Mouse (Mus musculus): ENCODE results near the gene Rnf215. TPM values are rescaled to one million over a fixed set of nuclear protein-coding genes. Genes with fewer than 3 reads are reported as not detected.
"Not testable (repeated sequence)": the region's sequence is repeated elsewhere in the genome, so short reads cannot be mapped to it uniquely, and the experiment has no call there.

Rnf215 gene
- total RNA-seq, 2 experiments from 2014 or later, result 32.1 to 32.6 TPM

- no peak for DNase-seq (ENCODE audit: extremely low spot score in 1 of 2, low spot score in 2 of 2)
- H3K4me3 ChIP-seq, result no peak overlapping the region; the same call in 1 of the 2 replicates
- TF ChIP-seq CTCF (IDR thresholded peaks at IDR 0.05), result no peak
- H3K27ac ChIP-seq, result peak overlapping the region; percentile 37; the same call in 1 of the 2 replicates
- intact Hi-C loops (cut with DNase I), result no loop called here
Measured at GRCm38 (mm10) chr11:4115407-4115806, 19.6 kb upstream of the Rnf215 start.

DNA sequence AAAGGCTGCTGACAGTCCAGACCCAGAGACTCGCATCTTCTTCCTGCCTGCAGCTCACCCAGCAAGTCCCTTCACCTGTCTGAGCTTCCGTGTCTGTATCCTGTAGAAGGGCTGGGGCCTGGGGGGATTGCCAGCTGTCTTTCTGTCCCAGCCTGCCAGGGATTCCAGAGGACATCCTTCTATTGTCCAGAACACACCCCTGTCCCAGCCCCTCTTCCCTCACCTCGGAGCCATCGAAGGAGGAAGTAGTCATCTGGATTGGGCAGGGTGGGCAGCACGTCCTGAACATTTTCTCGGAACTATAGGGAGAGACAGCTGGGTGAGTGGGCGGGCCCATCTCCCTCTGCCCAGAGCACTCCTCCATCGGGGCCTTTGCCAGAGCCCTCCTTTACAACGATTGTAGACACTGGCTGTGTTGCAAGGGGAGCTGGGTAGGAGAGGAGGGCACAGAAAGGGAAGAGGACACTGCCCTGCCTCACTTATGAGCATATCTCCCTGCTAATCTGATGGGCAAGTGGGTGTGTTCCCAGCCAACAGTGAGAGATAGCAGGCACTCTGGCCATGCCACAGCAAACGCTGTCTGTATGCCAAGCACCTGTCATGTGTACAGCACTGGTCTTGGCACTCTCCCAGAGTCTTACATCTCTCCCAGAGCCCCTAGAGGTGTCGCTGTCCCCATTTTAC lies 18.4 kb upstream of the Rnf215 start:
- peak overlapping the region; percentile 71 for H3K4me3 ChIP-seq
- peak overlapping the region; percentile 91 for H3K27ac ChIP-seq

GRCm38 (mm10) chr11:4117372-4118071 lies 17.5 kb upstream of the Rnf215 start:
- no peak for DNase-seq (ENCODE audit: extremely low spot score in 1 of 2, low spot score in 2 of 2)
- H3K4me3 ChIP-seq, result peak overlapping the region; percentile 71
- intact Hi-C loops (cut with DNase I), result loop anchor here (1.0 kb wide), 1 partner anchor 21 kb away; no protein-coding TSS in a partner anchor
- peak overlapping the region; percentile 91 for H3K27ac ChIP-seq
- peak; percentile 24 for TF ChIP-seq CTCF (IDR thresholded peaks at IDR 0.05)

More for the DNA sequence above, 18.4 kb upstream of the Rnf215 start:
- DNase-seq (ENCODE audit: extremely low spot score in 1 of 2, low spot score in 2 of 2), result peak in 1 of 2 experiments; percentile 62
- no peak for TF ChIP-seq CTCF (IDR thresholded peaks at IDR 0.05)
- intact Hi-C loops (cut with DNase I), result no loop called here

GRCm38 (mm10) chr11:4118081-4118921 lies 16.7 kb upstream of the Rnf215 start:
- intact Hi-C loops (cut with DNase I), result loop anchor here (1.0 kb wide), 1 partner anchor 22 kb away; no protein-coding TSS in a partner anchor
- peak overlapping the region; percentile 91 for H3K27ac ChIP-seq
- peak; percentile 81 to 84 for DNase-seq (ENCODE audit: extremely low spot score in 1 of 2, low spot score in 2 of 2)
- no peak for TF ChIP-seq CTCF (IDR thresholded peaks at IDR 0.05)
- peak overlapping the region; percentile 71 for H3K4me3 ChIP-seq

- intact Hi-C loops (cut with DNase I), result no loop called here
Measured at GRCm38 (mm10) chr11:4119635-4120034, 15.4 kb upstream of the Rnf215 start.

GRCm38 (mm10) chr11:4121691-4122090 lies 13.3 kb upstream of the Rnf215 start:
- TF ChIP-seq CTCF (IDR thresholded peaks at IDR 0.05), result no peak
- no peak for DNase-seq (ENCODE audit: extremely low spot score in 1 of 2, low spot score in 2 of 2)
- Histone ChIP-seq H3K4me3 (no peak overlapping the region), H3K27ac (no peak overlapping the region)
- intact Hi-C loops (cut with DNase I), result no loop called here

More at GRCm38 (mm10) chr11:4119635-4120034, 15.4 kb upstream of the Rnf215 start:
- no peak overlapping the region for H3K4me3 ChIP-seq
- no peak overlapping the region for H3K27ac ChIP-seq
- DNase-seq (ENCODE audit: extremely low spot score in 1 of 2, low spot score in 2 of 2), result no peak
- TF ChIP-seq CTCF (IDR thresholded peaks at IDR 0.05), result no peak

DNA sequence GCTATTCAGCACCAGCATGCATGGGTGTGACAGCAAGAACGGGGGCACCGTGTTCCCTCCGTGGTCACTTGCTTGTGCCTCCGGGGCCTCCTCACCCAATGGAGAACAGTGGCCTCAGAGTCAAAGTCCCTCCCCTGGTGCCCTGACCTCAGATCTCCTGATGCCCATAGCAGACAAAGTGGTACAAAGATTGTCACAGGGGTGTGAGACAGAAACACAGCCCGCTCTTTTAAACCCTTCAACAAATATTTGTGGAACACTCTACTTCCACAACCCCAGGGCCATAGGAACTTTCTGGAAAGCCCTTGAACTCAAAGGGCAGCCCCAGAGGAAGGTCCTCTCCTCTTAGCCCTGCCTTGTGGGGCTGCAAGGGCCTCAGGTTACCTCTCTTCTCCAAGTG lies 12.8 kb upstream of the Rnf215 start:
- no peak overlapping the region for H3K27ac ChIP-seq
- DNase-seq (ENCODE audit: extremely low spot score in 1 of 2, low spot score in 2 of 2), result no peak
- intact Hi-C loops (cut with DNase I), result no loop called here
- no peak for TF ChIP-seq CTCF (IDR thresholded peaks at IDR 0.05)
- H3K4me3 ChIP-seq, result no peak overlapping the region

DNA sequence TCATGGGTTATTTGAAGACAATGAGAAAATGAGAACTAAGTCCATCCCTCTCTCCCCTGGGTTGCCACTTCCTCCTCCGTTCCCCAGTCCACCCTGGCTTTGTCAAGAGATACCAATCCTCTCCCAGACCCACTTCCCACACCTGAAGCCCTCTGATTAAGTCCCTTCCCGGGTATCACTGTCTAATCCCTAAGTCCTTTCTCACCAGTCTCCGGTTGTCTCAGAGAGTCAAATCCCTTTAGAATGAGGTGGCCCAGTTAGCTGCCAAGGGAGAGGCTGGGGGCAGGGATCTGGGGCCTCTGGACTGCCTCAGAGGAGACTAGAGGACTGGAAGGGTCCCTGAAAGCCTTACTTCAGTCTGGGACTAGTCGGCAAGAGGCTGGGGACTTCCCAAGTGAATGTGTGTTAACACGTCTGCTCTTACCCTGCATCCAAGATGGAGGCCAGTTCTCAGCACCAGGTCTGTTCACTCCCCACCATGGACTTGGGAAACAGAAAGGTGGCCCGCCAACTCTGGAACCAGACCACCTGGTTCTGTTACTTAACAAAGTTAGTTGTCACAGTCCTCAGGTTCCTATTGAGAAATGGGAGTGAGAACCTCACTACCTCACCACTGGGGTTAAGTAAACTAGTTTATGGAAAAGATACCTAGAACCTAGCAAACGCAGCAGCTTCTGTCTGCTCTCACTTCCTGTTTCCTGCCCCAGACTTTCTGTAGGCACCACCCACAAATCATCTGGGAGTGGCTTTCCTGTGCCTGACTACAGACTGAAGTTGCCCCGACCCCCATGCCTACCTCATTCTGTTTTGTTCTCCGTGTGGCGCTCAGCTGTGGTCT lies 12.0 kb upstream of the Rnf215 start, which contains the start of gene Sec14l2:
Gene Sec14l2, minus strand, starts transcription at position 674 of the 838 bp plus-strand sequence.
- no peak for DNase-seq (ENCODE audit: extremely low spot score in 1 of 2, low spot score in 2 of 2)
- no peak within 1 kb of the TSS for H3K4me3 ChIP-seq
- intact Hi-C loops (cut with DNase I), result no loop called here
- TF ChIP-seq CTCF (IDR thresholded peaks at IDR 0.05), result no peak
- H3K27ac ChIP-seq, result no peak within 1 kb of the TSS

DNA sequence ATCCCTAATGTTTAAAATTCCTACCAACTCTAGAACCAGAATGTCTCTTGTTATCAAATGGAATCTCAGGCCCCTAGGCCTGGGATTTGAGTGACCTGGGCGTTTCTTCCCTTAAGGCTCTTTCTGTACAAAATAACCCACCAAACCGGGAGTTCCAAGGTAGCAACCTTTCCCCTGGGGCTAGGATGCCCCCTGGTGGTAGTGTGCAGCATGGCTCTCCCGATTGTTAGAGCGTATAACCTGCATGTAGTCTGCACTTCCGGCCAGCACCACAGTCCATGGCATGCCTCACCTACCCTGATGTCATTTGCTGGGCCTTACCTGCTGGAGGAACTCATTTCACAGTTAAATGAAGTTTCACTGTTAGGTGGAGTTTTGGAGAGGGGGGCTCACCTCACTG lies 11.1 kb upstream of the Rnf215 start:
- intact Hi-C loops (cut with DNase I), result no loop called here
- DNase-seq (ENCODE audit: extremely low spot score in 1 of 2, low spot score in 2 of 2), result no peak
- Histone ChIP-seq H3K4me3 (no peak overlapping the region), H3K27ac (no peak overlapping the region)
- TF ChIP-seq CTCF (IDR thresholded peaks at IDR 0.05), result peak; percentile 78

DNA sequence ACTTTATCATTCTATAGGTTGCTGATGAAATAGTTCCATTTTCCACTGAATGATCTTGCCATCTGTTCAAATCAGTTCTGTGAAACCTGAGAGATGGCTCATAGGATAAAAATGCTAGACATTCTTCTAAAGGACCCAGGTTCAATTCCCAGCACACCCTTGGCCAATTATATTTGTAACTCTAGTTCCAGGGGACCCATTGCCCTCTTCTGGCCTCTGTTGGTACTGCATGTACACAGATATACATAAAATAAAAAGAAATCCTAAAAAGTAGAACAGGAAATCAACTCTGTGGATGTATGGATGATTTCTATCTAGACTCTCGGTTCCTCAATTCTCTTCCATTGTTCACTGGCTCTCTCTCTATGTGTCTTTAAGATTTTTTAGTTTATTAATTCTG lies 7.9 kb upstream of the Rnf215 start:
- intact Hi-C loops (cut with DNase I), result no loop called here
- peak; percentile 33 for TF ChIP-seq CTCF (IDR thresholded peaks at IDR 0.05)
- DNase-seq (ENCODE audit: extremely low spot score in 1 of 2, low spot score in 2 of 2), result no peak
- H3K4me3 ChIP-seq, result no peak overlapping the region
- no peak overlapping the region for H3K27ac ChIP-seq

DNA sequence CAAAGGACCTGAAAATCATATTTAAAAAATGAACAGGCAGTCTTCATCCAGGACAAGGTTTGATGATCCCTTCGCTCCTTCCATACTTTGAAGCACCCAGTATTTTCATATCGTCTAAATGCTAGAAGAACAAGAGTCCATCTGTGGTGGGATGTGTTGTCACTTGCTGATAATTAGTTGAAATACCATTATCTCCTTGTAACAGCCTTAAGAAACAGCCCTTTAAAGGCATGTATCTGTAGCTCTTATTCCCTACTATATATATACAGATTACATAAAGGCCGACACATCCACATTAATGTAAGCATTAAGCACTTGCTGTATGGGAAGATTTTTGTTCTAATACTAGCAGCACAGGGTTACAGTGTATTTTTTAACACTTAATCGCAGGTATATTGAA lies 6.5 kb upstream of the Rnf215 start:
- H3K27ac ChIP-seq; DNase-seq (ENCODE audit: extremely low spot score in 1 of 2, low spot score in 2 of 2); intact Hi-C loops (cut with DNase I); H3K4me3 ChIP-seq: not testable (repeated sequence)

Measured in left cerebral cortex, adult 2 months (tissue).